Mouse (Mus musculus) cerebellum, postnatal 36 days (tissue): ENCODE results near the gene Olfr518.

Source experiments
- DNase-seq, 2 experiments: peaks; one replicate each; pipeline ENCODE4 v3.0.0; 2021 to 2022; ENCODE audit warnings: mixed read lengths in 2 of 2

Gene Olfr518

GRCm38 (mm10) chr7:108884906-108885305 lies at the start of gene Olfr518:
Olfr518 (minus strand) TSS chr7:108885006.
- no peak for DNase-seq

DNA sequence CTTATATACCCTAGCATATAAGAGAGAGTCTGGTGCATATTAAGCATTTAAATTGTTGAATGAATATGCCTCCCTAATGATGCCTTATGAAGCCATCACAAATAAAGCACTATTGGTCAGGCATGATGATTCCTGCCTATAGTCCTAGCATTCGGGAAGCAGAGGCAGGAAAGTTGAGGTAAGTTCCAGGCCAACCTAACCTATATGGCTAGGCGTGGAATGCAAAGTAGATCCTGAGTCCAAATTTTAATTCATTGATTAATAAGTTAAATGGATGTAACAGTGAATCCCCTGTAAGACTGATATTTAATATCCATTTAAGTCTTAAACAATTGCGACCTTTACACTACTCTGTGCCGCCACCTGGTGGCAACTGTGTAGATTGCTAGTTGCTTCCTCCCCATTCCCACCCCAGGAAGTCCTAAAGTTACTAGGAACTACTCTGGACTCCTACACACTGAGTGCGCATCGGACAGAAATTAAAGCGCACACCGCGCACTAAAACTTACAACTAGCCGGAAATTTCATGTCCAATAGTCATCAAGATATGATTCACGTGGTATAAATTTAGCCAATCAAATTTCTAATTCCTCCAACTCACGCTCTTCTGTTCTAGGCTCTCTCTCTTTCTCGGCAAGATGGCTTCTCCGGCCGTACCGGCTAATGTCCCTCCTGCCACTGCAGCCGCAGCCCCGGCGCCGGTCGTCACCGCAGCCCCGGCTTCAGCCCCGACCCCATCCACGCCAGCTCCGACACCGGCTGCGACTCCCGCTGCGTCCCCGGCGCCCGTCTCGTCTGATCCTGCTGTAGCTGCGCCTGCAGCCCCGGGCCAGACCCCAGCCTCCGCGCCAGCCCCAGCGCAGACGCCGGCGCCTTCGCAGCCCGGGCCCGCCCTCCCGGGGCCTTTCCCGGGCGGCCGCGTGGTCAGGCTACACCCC lies 49.3 kb upstream of the Olfr518 start, which contains the start of gene Eif3f:
Gene Eif3f (plus strand): TSS at position 624 of the 938 bp plus-strand sequence.
- DNase-seq, result peak; percentile 95 to 98

- no peak for DNase-seq
Observed at GRCm38 (mm10) chr7:108929726-108930393, 45.1 kb upstream of the Olfr518 start, which contains the start of gene Nlrp10. Nlrp10 (minus strand) TSS chr7:108930178.

DNA sequence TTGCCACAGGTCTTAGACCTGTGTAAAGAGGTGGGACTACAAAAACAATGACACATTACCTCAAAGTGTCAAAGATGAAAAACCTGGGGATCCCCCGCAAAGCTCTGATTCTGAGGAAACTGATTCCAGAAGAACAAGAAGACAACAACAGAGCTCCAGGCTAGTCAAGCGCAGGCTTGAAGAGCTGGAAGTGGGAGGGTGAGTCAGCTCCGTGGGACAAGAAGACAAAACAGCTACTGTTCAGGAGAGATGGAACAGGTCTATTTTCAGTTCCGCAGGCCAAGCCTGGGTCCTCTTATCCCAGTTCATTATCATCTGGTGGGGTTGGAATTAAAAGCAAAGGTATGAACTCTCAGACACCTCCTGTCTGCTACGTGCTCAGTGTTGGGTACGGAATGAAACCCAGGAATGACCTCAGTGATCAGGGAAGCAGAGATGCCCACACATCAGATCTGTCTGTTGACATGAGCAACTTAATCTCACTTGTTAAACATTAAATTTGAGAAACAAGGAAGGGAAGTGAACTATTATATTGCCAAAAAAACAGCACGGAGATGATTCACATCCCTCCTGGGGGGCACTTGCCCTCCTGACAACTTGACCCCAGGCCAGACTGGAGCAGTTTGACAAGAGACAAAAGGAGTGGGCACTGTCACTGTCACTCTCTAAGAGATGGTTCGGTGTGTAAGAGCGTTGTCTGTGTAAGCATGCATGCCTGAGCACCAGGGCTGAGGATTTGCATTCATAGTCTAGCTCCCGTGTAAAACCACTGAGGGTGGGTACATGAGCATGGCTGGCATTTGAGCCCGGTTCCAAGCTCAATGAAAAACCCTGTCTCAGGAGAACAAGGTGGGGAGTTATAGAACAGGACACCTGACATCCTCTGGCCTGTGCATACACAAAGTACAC lies 43.7 kb upstream of the Olfr518 start:
- no peak for DNase-seq

- no peak for DNase-seq
Observed at GRCm38 (mm10) chr7:108927043-108927442, 42.2 kb upstream of the Olfr518 start.

- no peak for DNase-seq
Observed at GRCm38 (mm10) chr7:108903969-108904368, 19.2 kb upstream of the Olfr518 start.

GRCm38 (mm10) chr7:108894320-108894719 lies 9.5 kb upstream of the Olfr518 start, which contains the start of gene Olfr519:
Olfr519 (minus strand) TSS chr7:108894420.
- DNase-seq, result no peak

GRCm38 (mm10) chr7:108872279-108872678 lies 12.5 kb downstream of the Olfr518 start, which contains the start of gene Olfr517:
Olfr517 (minus strand) TSS chr7:108872379.
- DNase-seq, result no peak

GRCm38 (mm10) chr7:108850429-108850828 lies 34.4 kb downstream of the Olfr518 start, which contains the start of gene Olfr516:
Olfr516 (minus strand) TSS chr7:108850529.
- DNase-seq, result no peak
